Mouse (Mus musculus) E14TG2a.4 (cell line): ENCODE measurements around the gene Tmem132d.

ENCODE experiments used
- CTCF ChIP-seq: conservative IDR thresholded peaks from 2 replicates; pipeline ENCODE4 v1.5.1; 2014; ENCODE audit warnings: low read length
- NANOG ChIP-seq: IDR thresholded peaks from 2 replicates; pipeline ENCODE4 v1.6.1; 2014; ENCODE audit warnings: borderline replicate concordance, low read length, mixed read lengths
- POU5F1 ChIP-seq: IDR thresholded peaks from 2 replicates; pipeline ENCODE4 v1.6.1; 2014; ENCODE audit warnings: low read length, borderline replicate concordance

GRCm38 (mm10) chr5:128100331-128100730 is 332.5 kb downstream of the Tmem132d start:
- TF ChIP-seq CTCF: no peak
- no peak for TF ChIP-seq POU5F1
- TF ChIP-seq NANOG: no peak
